Mouse (Mus musculus): ENCODE measurements around the gene Olfr643.

GRCm38 (mm10) chr7:104026978-104027377 lies 110.2 kb downstream of the Olfr643 start:
- TF ChIP-seq CTCF (IDR thresholded peaks at IDR 0.05; ENCODE audit: insufficient read depth, low read length) (no peak), POLR2A (IDR thresholded peaks at IDR 0.05; ENCODE audit: borderline replicate concordance, extremely low read depth, low read depth, low read length) (no peak)
